Mouse (Mus musculus) liver, embryonic 14.5 days (tissue): ENCODE data around the gene Gfod2. TPM values are rescaled to one million over a fixed set of nuclear protein-coding genes. Genes with fewer than 3 reads are reported as not detected.

Experiments
- ATAC-seq: fragments of 200-750 bp; cut with Nextera tagmentation; 2 replicates; pipeline ENCODE4 v1.8.0; 2017; ENCODE audit warnings: moderate number of reproducible peaks, mild to moderate bottlenecking, moderate library complexity; ENCODE audit not compliant: insufficient read depth
- DNase-seq, 3 experiments: peaks; one replicate each; pipeline ENCODE4 v3.0.0-alpha.2; 2012 to 2013; ENCODE audit warnings: low read depth in 3 of 3, low spot score in 3 of 3
- H3K27ac ChIP-seq: fragments of 300-500 bp; sonication (generic); 2 replicates; pipeline ENCODE4 v1.5.1; 2014; ENCODE audit warnings: moderate library complexity, mild to moderate bottlenecking, control low read depth, inconsistent platforms
- H3K27me3 ChIP-seq: fragments of 300-500 bp; sonication (generic); 2 replicates; pipeline ENCODE4 v1.6.1; 2014; ENCODE audit warnings: mild to moderate bottlenecking, low read length, moderate library complexity; ENCODE audit not compliant: control insufficient read depth, insufficient read depth
- H3K36me3 ChIP-seq: fragments of 300-500 bp; sonication (generic); replicated peaks from 2 replicates; pipeline ENCODE4 v1.6.1; 2014; ENCODE audit warnings: low read depth; ENCODE audit not compliant: control insufficient read depth, insufficient read depth
- H3K4me1 ChIP-seq, 2 experiments: fragments of 200-500 bp in 1 of 2; fragments of 300-500 bp in 1 of 2; sonication (generic) in 1 of 2; replicated peaks; 2 replicates each; pipeline ENCODE4 v1.6.1; 2012 to 2014; ENCODE audit warnings: antibody characterized with exemption in 1 of 2, inconsistent platforms in 1 of 2, low read length in 1 of 2; ENCODE audit not compliant: control insufficient read depth in 2 of 2, insufficient read depth in 2 of 2
- H3K4me2 ChIP-seq: fragments of 300-500 bp; sonication (generic); 2 replicates; pipeline ENCODE4 v1.6.1; 2014; ENCODE audit warnings: low read depth, mild to moderate bottlenecking, control low read depth, moderate library complexity
- H3K4me3 ChIP-seq, 2 experiments: fragments of 200-500 bp in 1 of 2; fragments of 300-500 bp in 1 of 2; sonication (generic) in 1 of 2; 2 replicates each; pipeline ENCODE4 v1.5.1; 2012 to 2014; ENCODE audit warnings: low read depth in 2 of 2, low read length in 2 of 2, mild to moderate bottlenecking in 2 of 2, control low read depth in 1 of 2, inconsistent platforms in 1 of 2, moderate library complexity in 1 of 2; ENCODE audit not compliant: insufficient read depth in 1 of 2
- H3K9ac ChIP-seq: fragments of 300-500 bp; sonication (generic); replicated peaks from 2 replicates; pipeline ENCODE4 v1.6.1; 2014; ENCODE audit warnings: mild to moderate bottlenecking, control low read depth, moderate library complexity
- H3K9me3 ChIP-seq: fragments of 300-500 bp; sonication (generic); 2 replicates; pipeline ENCODE4 v1.6.1; 2016; ENCODE audit warnings: low read length, mixed read lengths; ENCODE audit not compliant: control insufficient read depth
- CTCF ChIP-seq: IDR thresholded peaks from 2 replicates; pipeline ENCODE4 v1.5.1; 2016; ENCODE audit warnings: antibody characterized with exemption, low read depth, control low read depth
- EP300 ChIP-seq: IDR thresholded peaks from 2 replicates; pipeline ENCODE4 v1.6.1; 2016; ENCODE audit warnings: antibody characterized with exemption, low read depth
- WGBS: fragments of 180-500 bp; shearing (Covaris S2); extraction: QIAGEN DNeasy Blood & Tissue Kit; methylation state at CpG from one replicate; pipeline ENCODE4 v1.1.7; 2014; ENCODE audit not compliant: insufficient replicate concordance; 5-methylcytosine and 5-hydroxymethylcytosine counted together
- polyA plus RNA-seq, 2 experiments: library from polyadenylated mRNA; depleted of rRNA in 1 of 2; stranded (reverse) in 1 of 2; unstranded in 1 of 2; fragments of >200 nt; fragmentation: Nextera tagmentation in 1 of 2; extraction: Ambion mirVana in 1 of 2; gene quantifications; 2 replicates each; pipeline versions ENCODE4 v1.2.1 to v1.2.3; 2012 to 2014

Gene Gfod2
- polyA plus RNA-seq, 2 experiments = 0.84 to 1.1 TPM

- Histone ChIP-seq H3K27ac (no peak overlapping the region), H3K4me2 (no peak overlapping the region), H3K4me3 (no peak overlapping the region), H3K36me3 (no peaks in the 10 kb centered on the region; the same call in 1 of the 2 replicates), H3K27me3 (no peaks in the 10 kb centered on the region), H3K4me1 (peaks cover 2 to 14% of the 10 kb centered on the region in 2 experiments), H3K9me3 (no peaks in the 10 kb centered on the region), H3K9ac (no peak overlapping the region)
- no peak for DNase-seq
- 85% methylated on average over 17 of the region's 17 CpGs for WGBS
- no peak for TF ChIP-seq EP300
- TF ChIP-seq CTCF = no peak
- ATAC-seq = no peak
Observed at GRCm38 (mm10) chr8:105697196-105697780, 61.2 kb downstream of the Gfod2 start.

- ATAC-seq = no peak
Observed at GRCm38 (mm10) chr8:105695080-105695780, 63.2 kb downstream of the Gfod2 start.

GRCm38 (mm10) chr8:105694051-105694799 is 64.2 kb downstream of the Gfod2 start:
- ATAC-seq = no peak
- no peaks in the 10 kb centered on the region for H3K9me3 ChIP-seq

More at GRCm38 (mm10) chr8:105695080-105695780, 63.2 kb downstream of the Gfod2 start:
- Histone ChIP-seq H3K4me1 (peaks cover 0 to 9% of the 10 kb centered on the region in 2 experiments; a peak in 3 of 4 replicates), H3K9me3 (no peaks in the 10 kb centered on the region), H3K36me3 (no peaks in the 10 kb centered on the region; the same call in 1 of the 2 replicates), H3K4me3 (no peak overlapping the region), H3K27me3 (no peaks in the 10 kb centered on the region), H3K9ac (no peak overlapping the region), H3K27ac (no peak overlapping the region), H3K4me2 (no peak overlapping the region)
- WGBS = 79% methylated on average over 30 of the region's 30 CpGs
- TF ChIP-seq EP300 (no peak), CTCF (no peak)
- DNase-seq = no peak

GRCm38 (mm10) chr8:105693648-105694047 is 64.8 kb downstream of the Gfod2 start:
- H3K4me3 ChIP-seq = peak overlapping the region; percentile 10 to 19; a peak in 3 of 4 replicates
- H3K9me3 ChIP-seq = no peaks in the 10 kb centered on the region
- no peak for TF ChIP-seq CTCF
- TF ChIP-seq EP300 = no peak
- 6% methylated on average over 30 of the region's 30 CpGs for WGBS
- H3K27ac ChIP-seq = no peak overlapping the region
- DNase-seq (peak in 1 of 3 experiments; percentile 29), ATAC-seq (peak; percentile 43)
- H3K36me3 ChIP-seq = no peaks in the 10 kb centered on the region; the same call in 1 of the 2 replicates
- H3K27me3 ChIP-seq = no peaks in the 10 kb centered on the region
- peak overlapping the region; percentile 55 for H3K4me2 ChIP-seq
- no peak overlapping the region for H3K9ac ChIP-seq
- H3K4me1 ChIP-seq = peaks cover 0 to 5% of the 10 kb centered on the region in 2 experiments; a peak in 3 of 4 replicates

More at GRCm38 (mm10) chr8:105694051-105694799, 64.2 kb downstream of the Gfod2 start:
- Histone ChIP-seq H3K4me1 (peaks cover 0 to 5% of the 10 kb centered on the region in 2 experiments; a peak in 3 of 4 replicates), H3K27ac (no peak overlapping the region), H3K27me3 (no peaks in the 10 kb centered on the region), H3K4me2 (peak overlapping the region; percentile 55), H3K36me3 (no peaks in the 10 kb centered on the region; the same call in 1 of the 2 replicates), H3K4me3 (peak overlapping the region; percentile 10 to 19; a peak in 3 of 4 replicates), H3K9ac (no peak overlapping the region)
- 0 out of 2 replicates have a peak, but pooled peaks have one; percentile 13 for TF ChIP-seq CTCF
- TF ChIP-seq EP300 = no peak
- 29% methylated on average over 40 of the region's 40 CpGs for whole genome bisulfite sequencing
- no peak for DNase-seq
